In the genomic region with DNA sequence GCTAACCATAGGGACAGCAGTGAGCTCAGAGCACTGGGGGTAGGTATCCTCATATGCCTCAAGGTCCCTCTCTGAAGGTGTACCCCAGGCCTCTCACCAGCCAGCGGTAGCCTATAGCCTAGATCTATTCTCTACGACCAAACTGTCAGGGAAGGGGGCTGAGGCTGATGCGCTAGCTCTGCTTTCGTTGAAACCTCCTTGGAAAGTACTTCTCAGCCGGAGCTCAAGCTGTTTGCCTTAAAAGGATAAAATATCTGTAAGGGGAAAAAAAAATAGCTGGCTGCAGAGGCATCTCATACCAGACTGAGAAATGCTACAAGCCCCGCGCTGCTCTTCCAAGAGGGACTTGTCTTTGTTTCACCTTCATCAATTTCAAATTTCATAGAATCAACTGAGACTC, we compare ENCODE assay signal across 19 mouse cellular contexts.
A peak's percentile ranks its signal among the peaks of the same experiment; 100 is the strongest.
DNase-seq lines count a peak whose midpoint lies in the region; ATAC-seq and TF ChIP-seq lines count a peak whose summit lies in the region.
"Had no signal": no experiment of that assay in that cellular context is flagged by ENCODE, and none has a peak within 500 bp of the region (broad histone marks: within the 10 kb centered on the region; RNA-seq: fewer than 3 reads in every experiment).

No protein-coding gene starts in this region.

- TF ChIP-seq CTCF in heart, adult 2 months (IDR thresholded peaks at IDR 0.05) = no peak

- 0 out of 2 replicates have a peak, but pooled peaks cover 3% of the 10 kb centered on the region for H3K4me1 ChIP-seq in heart, embryonic 11.5 days (ENCODE audit: control insufficient read depth, insufficient read depth, low read length)
- H3K4me1 ChIP-seq in heart, adult 2 months (ENCODE audit: control insufficient read depth, insufficient read depth, low read length) = no peaks in the 10 kb centered on the region
- peaks cover 14% of the 10 kb centered on the region; the same call in 1 of the 2 replicates for H3K4me1 ChIP-seq in intestine, embryonic 14.5 days (replicated peaks; ENCODE audit: control insufficient read depth, insufficient read depth, low read length)
- H3K4me1 ChIP-seq in stomach, embryonic 16.5 days (ENCODE audit: control insufficient read depth, insufficient read depth, low read length) = no peaks in the 10 kb centered on the region
- H3K4me1 ChIP-seq: limb, embryonic 12.5 days had no signal

- H3K9ac ChIP-seq in heart, embryonic 11.5 days (ENCODE audit: low read depth, low read length) = peak overlapping the region; percentile 43; the same call in 1 of the 2 replicates
- no peak overlapping the region for H3K9ac ChIP-seq in heart, adult 2 months (ENCODE audit: low read depth, low read length)
- no peak overlapping the region for H3K9ac ChIP-seq in intestine, embryonic 14.5 days (ENCODE audit: low read length)
- 0 out of 2 replicates have a peak overlapping the region, but pooled peaks have one; percentile 31 for H3K9ac ChIP-seq in stomach, embryonic 16.5 days (ENCODE audit: low read length)
- H3K9ac ChIP-seq: hindbrain, embryonic 14.5 days; limb, embryonic 12.5 days; liver, embryonic 14.5 days had no signal

- no peak for ATAC-seq in heart, embryonic 11.5 days (replicated peaks; ENCODE audit: insufficient number of reproducible peaks, low FRiP score, low TSS enrichment)
- ATAC-seq in intestine, embryonic 14.5 days (replicated peaks; ENCODE audit: low FRiP score, low TSS enrichment, low read depth) = no peak
- no peak for ATAC-seq in stomach, embryonic 16.5 days (ENCODE audit: insufficient read depth, low FRiP score)
- ATAC-seq: forebrain, embryonic 14.5 days; midbrain, embryonic 16.5 days had no signal

- H3K79me2 ChIP-seq in heart, adult 2 months (replicated peaks; ENCODE audit: control insufficient read depth, insufficient read depth, low read length) = no peaks in the 10 kb centered on the region

- no peak for TF ChIP-seq EP300 in heart, adult 2 months (IDR thresholded peaks at IDR 0.05; ENCODE audit: insufficient read depth, low read depth, low read length)

- intact Hi-C loops in heart, adult 2 months (cut with DNase I) = no loop called here

- no peak overlapping the region for H3K4me2 ChIP-seq in heart, embryonic 11.5 days
- H3K4me2 ChIP-seq in intestine, embryonic 14.5 days (ENCODE audit: low read length) = peak overlapping the region; percentile 29
- peak overlapping the region; percentile 23 for H3K4me2 ChIP-seq in stomach, embryonic 16.5 days (ENCODE audit: low read depth, low read length)
- H3K4me2 ChIP-seq: hindbrain, embryonic 14.5 days; limb, embryonic 12.5 days had no signal

- no peaks in the 10 kb centered on the region for H3K36me3 ChIP-seq in heart, embryonic 11.5 days (ENCODE audit: control insufficient read depth, insufficient read depth, low read length)
- no peaks in the 10 kb centered on the region for H3K36me3 ChIP-seq in heart, adult 2 months (ENCODE audit: control insufficient read depth, insufficient read depth, low read length)
- H3K36me3 ChIP-seq in intestine, embryonic 14.5 days (ENCODE audit: control insufficient read depth, insufficient read depth, low read length) = no peaks in the 10 kb centered on the region
- no peaks in the 10 kb centered on the region for H3K36me3 ChIP-seq in stomach, embryonic 16.5 days (ENCODE audit: control insufficient read depth, insufficient read depth, low read length)
- H3K36me3 ChIP-seq: limb, embryonic 12.5 days had no signal

- H3K4me3 ChIP-seq in heart, embryonic 11.5 days (ENCODE audit: low read depth, low read length) = no peak overlapping the region
- no peak overlapping the region for H3K4me3 ChIP-seq in heart, adult 2 months
- H3K4me3 ChIP-seq in intestine, embryonic 14.5 days (ENCODE audit: low read depth, low read length) = no peak overlapping the region
- no peak overlapping the region; the same call in 1 of the 2 replicates for H3K4me3 ChIP-seq in stomach, embryonic 16.5 days (replicated peaks; ENCODE audit: low read length)
- H3K4me3 ChIP-seq: limb, embryonic 12.5 days had no signal

- no peak for DNase-seq in heart, adult 2 months
- DNase-seq in lung, postnatal 10 days = peak; percentile 9
- no peak for DNase-seq in lung, postnatal 25 days (ENCODE audit: low spot score)
- peak; percentile 53 for DNase-seq in intestine, embryonic 14.5 days (ENCODE audit: low spot score)
- no peak for DNase-seq in urinary bladder, adult 18-20 months (ENCODE audit: low spot score in 2 of 2)
- DNase-seq: adrenal gland, adult 8-10 months; B cell, adult 2 months; cerebellum, adult 11 months; heart, adult 18-20 months; kidney, adult 2 months; kidney, postnatal 36 days; thymus, adult 18-20 months had no signal

- H3K9me3 ChIP-seq in heart, embryonic 11.5 days (replicated peaks; ENCODE audit: control insufficient read depth, low read length) = no peaks in the 10 kb centered on the region
- no peaks in the 10 kb centered on the region for H3K9me3 ChIP-seq in intestine, embryonic 14.5 days (ENCODE audit: control insufficient read depth, low read length)
- H3K9me3 ChIP-seq in stomach, embryonic 16.5 days (replicated peaks; ENCODE audit: control insufficient read depth, low read length) = no peaks in the 10 kb centered on the region
- H3K9me3 ChIP-seq: limb, embryonic 12.5 days had no signal

- 59% methylated on average over 7 of the region's 7 CpGs for WGBS in heart, embryonic 11.5 days (ENCODE audit: insufficient replicate concordance)
- WGBS in heart, adult 2 months = 74% methylated on average over 7 of the region's 7 CpGs
- 31% methylated on average over 7 of the region's 7 CpGs for WGBS in intestine, embryonic 14.5 days
- WGBS in stomach, embryonic 16.5 days = 43% methylated on average over 7 of the region's 7 CpGs

- no peak for TF ChIP-seq POLR2A in heart, adult 2 months (IDR thresholded peaks at IDR 0.05; ENCODE audit: insufficient read depth, low read depth, low read length)

- H3K27ac ChIP-seq in heart, embryonic 11.5 days (ENCODE audit: low read depth, low read length) = no peak overlapping the region
- H3K27ac ChIP-seq in heart, adult 2 months = no peak overlapping the region
- peak overlapping the region; percentile 88 for H3K27ac ChIP-seq in intestine, embryonic 14.5 days (ENCODE audit: low read depth)
- H3K27ac ChIP-seq in stomach, embryonic 16.5 days (ENCODE audit: low read length) = peak overlapping the region; percentile 90
- H3K27ac ChIP-seq: hindbrain, embryonic 14.5 days; limb, embryonic 12.5 days; liver, embryonic 14.5 days had no signal

- no peaks in the 10 kb centered on the region for H3K27me3 ChIP-seq in heart, embryonic 11.5 days (ENCODE audit: control insufficient read depth, insufficient read depth, low read length)
- no peaks in the 10 kb centered on the region for H3K27me3 ChIP-seq in heart, adult 2 months (ENCODE audit: control insufficient read depth, insufficient read depth, low read length)
- H3K27me3 ChIP-seq in intestine, embryonic 14.5 days (replicated peaks; ENCODE audit: control insufficient read depth, insufficient read depth, low read length) = no peaks in the 10 kb centered on the region
- no peaks in the 10 kb centered on the region for H3K27me3 ChIP-seq in stomach, embryonic 16.5 days (ENCODE audit: control insufficient read depth, insufficient read depth, low read length)
- H3K27me3 ChIP-seq: limb, embryonic 12.5 days had no signal

Comparison
In these comparisons a context has a peak if more than half of its experiments do, and no peak if none do; other contexts are left out.
1. H3K9ac ChIP-seq: peak in heart, embryonic 11.5 days (single experiment) and stomach, embryonic 16.5 days (single experiment); none in heart, adult 2 months (single experiment) and intestine, embryonic 14.5 days (single experiment).
2. DNase-seq: peak in lung, postnatal 10 days (single experiment) and intestine, embryonic 14.5 days (single experiment); none in heart, adult 2 months (0 of 2), lung, postnatal 25 days (single experiment) and urinary bladder, adult 18-20 months (0 of 2).
3. H3K27ac ChIP-seq: peak in intestine, embryonic 14.5 days (single experiment) and stomach, embryonic 16.5 days (single experiment); none in heart, embryonic 11.5 days (single experiment) and heart, adult 2 months (single experiment).